Mouse (Mus musculus): ENCODE results near the gene Flt3.

- TF ChIP-seq GATA1 (IDR thresholded peaks at IDR 0.05; ENCODE audit: borderline replicate concordance, low read length) (no peak), FLI1 (IDR thresholded peaks at IDR 0.05; ENCODE audit: low read length) (no peak)
Observed at GRCm38 (mm10) chr5:147417986-147418385, 17.7 kb upstream of the Flt3 start.
